Mouse (Mus musculus) intestine, embryonic 16.5 days (tissue): ENCODE data around the gene Btbd8. TPM values are rescaled to one million over a fixed set of nuclear protein-coding genes. Genes with fewer than 3 reads are reported as not detected.

ENCODE experiments used
- ATAC-seq: fragments of 200-750 bp; cut with Nextera tagmentation; 2 replicates; pipeline ENCODE4 v1.8.0; 2017; ENCODE audit warnings: moderate TSS enrichment, moderate library complexity
- H3K27ac ChIP-seq: fragments of 300-500 bp; sonication (generic); 2 replicates; pipeline ENCODE4 v1.5.1; 2014; ENCODE audit warnings: mild to moderate bottlenecking, low read length
- H3K27me3 ChIP-seq: fragments of 300-500 bp; sonication (generic); replicated peaks from 2 replicates; pipeline ENCODE4 v1.6.1; 2014; ENCODE audit warnings: low read length, control low read depth, mixed read lengths; ENCODE audit not compliant: control insufficient read depth, insufficient read depth
- H3K36me3 ChIP-seq: fragments of 300-500 bp; sonication (generic); 2 replicates; pipeline ENCODE4 v1.6.1; 2014; ENCODE audit warnings: low read length, control low read depth; ENCODE audit not compliant: control insufficient read depth, insufficient read depth
- H3K4me1 ChIP-seq: fragments of 300-500 bp; sonication (generic); 2 replicates; pipeline ENCODE4 v1.6.1; 2014; ENCODE audit warnings: low read length, control low read depth, mixed read lengths; ENCODE audit not compliant: control insufficient read depth, insufficient read depth
- H3K4me2 ChIP-seq: fragments of 300-500 bp; sonication (generic); 2 replicates; pipeline ENCODE4 v1.6.1; 2014; ENCODE audit warnings: low read depth, low read length, control low read depth
- H3K4me3 ChIP-seq: fragments of 300-500 bp; sonication (generic); 2 replicates; pipeline ENCODE4 v1.5.1; 2014; ENCODE audit warnings: mild to moderate bottlenecking, low read length
- H3K9ac ChIP-seq: fragments of 300-500 bp; sonication (generic); 2 replicates; pipeline ENCODE4 v1.6.1; 2014; ENCODE audit warnings: low read depth, low read length
- H3K9me3 ChIP-seq: fragments of 300-500 bp; sonication (generic); 2 replicates; pipeline ENCODE4 v1.6.1; 2016; ENCODE audit warnings: low read length, control low read depth; ENCODE audit not compliant: control insufficient read depth
- WGBS: fragments of 180-500 bp; shearing (Covaris S2); extraction: QIAGEN DNeasy Blood & Tissue Kit; methylation state at CpG from one replicate; pipeline ENCODE4 v1.1.7; 2014; 5-methylcytosine and 5-hydroxymethylcytosine counted together
- polyA plus RNA-seq: library from polyadenylated mRNA; unstranded; fragments of >200 nt; fragmentation: Nextera tagmentation; extraction: Ambion mirVana; gene quantifications from 2 replicates; pipeline ENCODE4 v1.2.1, GENCODE M21; 2015

The Btbd8 gene
- polyA plus RNA-seq, 1 experiment from 2014 or later: 2.7 TPM

GRCm38 (mm10) chr5:107524281-107524680 lies 86.5 kb downstream of the Btbd8 start:
- WGBS: 81% methylated on average over 10 of the region's 10 CpGs
- no peak for ATAC-seq
- Histone ChIP-seq H3K27me3 (no peaks in the 10 kb centered on the region), H3K4me1 (no peaks in the 10 kb centered on the region), H3K27ac (no peak overlapping the region), H3K36me3 (no peaks in the 10 kb centered on the region), H3K4me2 (no peak overlapping the region), H3K9ac (no peak overlapping the region), H3K9me3 (no peaks in the 10 kb centered on the region), H3K4me3 (no peak overlapping the region)

GRCm38 (mm10) chr5:107528856-107529255 lies 91.1 kb downstream of the Btbd8 start:
- no peak overlapping the region for H3K4me2 ChIP-seq
- H3K4me3 ChIP-seq: no peak overlapping the region
- no peak overlapping the region for H3K27ac ChIP-seq
- no peak for ATAC-seq
- no peaks in the 10 kb centered on the region for H3K9me3 ChIP-seq
- H3K9ac ChIP-seq: no peak overlapping the region
- H3K36me3 ChIP-seq: no peaks in the 10 kb centered on the region
- no peaks in the 10 kb centered on the region for H3K4me1 ChIP-seq
- WGBS: 91% methylated on average over 3 of the region's 3 CpGs
- no peaks in the 10 kb centered on the region for H3K27me3 ChIP-seq

- 58% methylated on average over 2 of the region's 2 CpGs for WGBS
- Histone ChIP-seq H3K4me2 (no peak overlapping the region), H3K4me1 (no peaks in the 10 kb centered on the region), H3K9ac (no peak overlapping the region), H3K36me3 (no peaks in the 10 kb centered on the region), H3K9me3 (no peaks in the 10 kb centered on the region), H3K27me3 (no peaks in the 10 kb centered on the region), H3K4me3 (no peak overlapping the region), H3K27ac (no peak overlapping the region)
- ATAC-seq: no peak
Observed at GRCm38 (mm10) chr5:107533590-107533989, 95.8 kb downstream of the Btbd8 start.

- Histone ChIP-seq H3K9ac (no peak within 1 kb of the TSS), H3K4me2 (no peak within 1 kb of the TSS; the same call in 1 of the 2 replicates), H3K27me3 (no peaks in the 10 kb centered on the region), H3K27ac (no peak within 1 kb of the TSS), H3K4me1 (no peaks in the 10 kb centered on the region), H3K36me3 (no peaks in the 10 kb centered on the region), H3K9me3 (no peaks in the 10 kb centered on the region), H3K4me3 (no peak within 1 kb of the TSS)
- 64% methylated on average over 15 of the region's 15 CpGs for WGBS
- no peak for ATAC-seq
Observed at GRCm38 (mm10) chr5:107534581-107534980, 96.8 kb downstream of the Btbd8 start, which contains the start of gene 1700028K03Rik. 1700028K03Rik (plus strand) TSS chr5:107534709.

DNA sequence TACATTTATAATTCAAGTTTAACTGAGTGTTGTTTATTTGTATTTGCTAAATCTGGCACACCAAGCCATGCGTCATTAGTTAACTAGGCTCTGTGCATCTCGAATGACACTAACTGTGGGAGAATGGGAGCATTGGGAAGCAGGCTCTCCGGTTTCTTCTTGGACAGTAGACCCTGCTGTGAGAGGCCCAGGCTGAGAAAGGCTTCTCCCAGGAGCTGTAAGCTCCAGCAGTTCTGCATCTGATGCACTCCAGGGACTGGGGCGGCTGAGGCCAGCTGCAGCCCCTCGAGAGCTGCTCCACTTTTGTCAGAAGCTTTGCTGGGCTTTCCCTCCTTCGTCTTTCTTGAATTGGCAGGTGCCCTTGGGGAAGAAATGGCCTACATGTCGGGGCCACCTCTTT lies 103.9 kb downstream of the Btbd8 start:
- Histone ChIP-seq H3K27me3 (no peaks in the 10 kb centered on the region), H3K36me3 (no peaks in the 10 kb centered on the region), H3K9me3 (no peaks in the 10 kb centered on the region), H3K27ac (no peak overlapping the region), H3K4me3 (no peak overlapping the region), H3K4me2 (no peak overlapping the region), H3K9ac (no peak overlapping the region), H3K4me1 (no peaks in the 10 kb centered on the region)
- no peak for ATAC-seq
- 45% methylated on average over 7 of the region's 7 CpGs for WGBS

DNA sequence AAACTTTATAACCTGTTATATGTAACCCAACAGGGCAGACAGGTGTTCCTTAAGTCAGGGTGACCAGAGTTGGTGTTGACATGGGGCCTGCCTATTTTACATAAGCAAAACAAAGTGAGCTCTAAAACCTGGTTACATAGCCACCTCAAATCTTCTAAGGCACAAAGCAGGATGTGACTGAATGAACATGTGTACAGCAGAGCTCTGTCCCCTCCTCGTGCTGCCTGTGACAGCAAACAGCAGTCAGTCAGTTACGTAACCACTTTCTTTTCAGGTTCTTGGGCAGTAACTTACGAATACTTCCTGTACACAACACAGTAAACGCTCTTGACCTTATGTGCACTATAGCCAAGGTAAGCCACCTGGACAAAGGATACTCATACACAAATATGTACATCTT lies 108.1 kb downstream of the Btbd8 start:
- no peak for ATAC-seq
- WGBS: 74% methylated on average over 4 of the region's 4 CpGs
- H3K9ac ChIP-seq: no peak overlapping the region

GRCm38 (mm10) chr5:107547955-107548354 lies 110.2 kb downstream of the Btbd8 start:
- Histone ChIP-seq H3K27me3 (no peaks in the 10 kb centered on the region), H3K4me1 (no peaks in the 10 kb centered on the region), H3K4me3 (no peak overlapping the region), H3K9me3 (no peaks in the 10 kb centered on the region), H3K4me2 (no peak overlapping the region), H3K27ac (no peak overlapping the region), H3K9ac (no peak overlapping the region), H3K36me3 (no peaks in the 10 kb centered on the region)
- no peak for ATAC-seq
- WGBS: 80% methylated on average over 3 of the region's 3 CpGs

More for the DNA sequence above, 108.1 kb downstream of the Btbd8 start:
- no peaks in the 10 kb centered on the region for H3K9me3 ChIP-seq
- H3K4me1 ChIP-seq: no peaks in the 10 kb centered on the region
- H3K36me3 ChIP-seq: no peaks in the 10 kb centered on the region
- H3K27ac ChIP-seq: no peak overlapping the region
- no peaks in the 10 kb centered on the region for H3K27me3 ChIP-seq
- H3K4me2 ChIP-seq: no peak overlapping the region
- no peak overlapping the region for H3K4me3 ChIP-seq

DNA sequence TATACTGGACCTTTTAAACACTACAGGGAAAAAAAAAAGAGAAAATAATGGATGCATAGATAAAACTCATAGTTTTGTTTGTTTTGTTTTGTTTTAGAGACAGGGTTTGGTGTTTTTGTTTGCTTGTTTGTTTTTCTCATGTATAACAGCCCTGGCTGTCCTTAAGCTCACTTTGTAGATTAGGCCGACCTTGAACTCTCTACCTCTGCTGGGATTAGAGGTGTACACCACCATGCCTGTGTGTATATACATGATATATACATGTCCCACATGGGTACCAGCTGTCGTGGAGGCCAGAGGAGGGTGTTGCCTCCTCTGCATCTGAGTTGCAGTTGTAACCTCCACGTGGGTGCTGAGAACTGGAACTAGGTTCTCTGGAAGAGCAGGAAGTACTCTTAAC lies 110.6 kb downstream of the Btbd8 start:
- no peaks in the 10 kb centered on the region for H3K36me3 ChIP-seq
- H3K4me1 ChIP-seq: no peaks in the 10 kb centered on the region
- no peaks in the 10 kb centered on the region for H3K9me3 ChIP-seq
- no peak for ATAC-seq
- H3K4me2 ChIP-seq: no peak overlapping the region
- no peak overlapping the region for H3K9ac ChIP-seq
- WGBS: 84% methylated on average over 3 of the region's 3 CpGs
- no peaks in the 10 kb centered on the region for H3K27me3 ChIP-seq
- H3K27ac ChIP-seq: no peak overlapping the region
- no peak overlapping the region for H3K4me3 ChIP-seq

GRCm38 (mm10) chr5:107554336-107554735 lies 116.5 kb downstream of the Btbd8 start:
- no peak for ATAC-seq
- no peak overlapping the region for H3K9ac ChIP-seq

GRCm38 (mm10) chr5:107556969-107557368 lies 119.2 kb downstream of the Btbd8 start:
- no peak overlapping the region for H3K4me2 ChIP-seq
- 0 out of 2 replicates have a peak, but pooled peaks cover 4% of the 10 kb centered on the region for H3K36me3 ChIP-seq
- no peak for ATAC-seq
- no peaks in the 10 kb centered on the region for H3K4me1 ChIP-seq
- H3K27ac ChIP-seq: no peak overlapping the region
- H3K4me3 ChIP-seq: no peak overlapping the region
- WGBS: 55% methylated on average over 3 of the region's 3 CpGs
- no peak overlapping the region for H3K9ac ChIP-seq
- no peaks in the 10 kb centered on the region for H3K27me3 ChIP-seq
- H3K9me3 ChIP-seq: no peaks in the 10 kb centered on the region

More at GRCm38 (mm10) chr5:107554336-107554735, 116.5 kb downstream of the Btbd8 start:
- Histone ChIP-seq H3K4me3 (no peak overlapping the region), H3K4me2 (no peak overlapping the region), H3K9me3 (no peaks in the 10 kb centered on the region), H3K4me1 (no peaks in the 10 kb centered on the region), H3K27me3 (no peaks in the 10 kb centered on the region), H3K27ac (no peak overlapping the region), H3K36me3 (0 out of 2 replicates have a peak, but pooled peaks cover under 1% of the 10 kb centered on the region)
- WGBS: 71% methylated on average over 5 of the region's 5 CpGs
